Mouse (Mus musculus) right cerebral cortex, postnatal 10 days (tissue): ENCODE results near the gene Tmem143.
"Not testable (repeated sequence)": the region's sequence is repeated elsewhere in the genome, so short reads cannot be mapped to it uniquely, and the experiment has no call there.

Experiments used
- DNase-seq, 2 experiments: peaks; one replicate each; pipeline ENCODE4 v3.0.0; 2021; ENCODE audit warnings: low spot score in 2 of 2

Gene Tmem143

DNA sequence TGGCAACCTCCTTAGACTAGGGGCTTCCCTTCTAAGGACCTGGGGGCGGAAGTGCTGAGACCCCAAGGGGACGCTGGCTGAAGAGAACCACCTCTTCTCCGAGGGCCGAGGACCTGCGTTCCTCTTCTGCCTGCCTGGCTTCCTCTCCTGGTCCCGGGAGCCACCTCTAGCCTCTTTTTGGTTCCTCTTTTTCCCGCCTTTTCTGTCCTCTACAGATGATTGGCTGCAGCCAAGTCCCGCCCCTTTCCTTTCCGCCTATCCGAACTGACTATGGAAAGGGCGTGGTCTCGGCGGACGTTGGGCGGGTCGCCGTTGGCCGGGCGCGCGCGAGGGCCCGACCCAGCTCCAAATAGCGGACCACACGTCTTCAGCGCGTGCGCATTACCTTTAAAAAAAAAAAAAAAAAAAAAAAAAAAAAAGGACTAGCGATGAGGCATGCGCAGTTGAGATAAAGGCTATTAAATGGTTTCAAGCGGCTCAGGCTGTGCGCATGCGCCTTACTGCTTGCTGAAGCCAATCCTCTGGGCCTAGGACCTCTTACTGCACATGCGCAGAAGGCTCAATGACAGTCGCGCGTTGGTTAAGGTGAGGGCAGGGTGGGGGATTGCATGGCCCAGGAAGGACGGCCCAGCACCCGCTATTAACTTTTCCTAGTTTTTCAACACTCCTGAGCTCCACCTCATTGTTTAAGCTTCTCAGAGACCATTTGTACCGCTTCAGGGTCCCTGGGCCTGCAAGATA, at the start of gene Tmem143, which contains the start of gene Syngr4:
Gene Tmem143, plus strand, starts transcription at position 425 of the 741 bp plus-strand sequence.
Gene Syngr4, minus strand, starts transcription at position 198 of the 741 bp plus-strand sequence.
- peak; percentile 98 to 99 for DNase-seq

DNA sequence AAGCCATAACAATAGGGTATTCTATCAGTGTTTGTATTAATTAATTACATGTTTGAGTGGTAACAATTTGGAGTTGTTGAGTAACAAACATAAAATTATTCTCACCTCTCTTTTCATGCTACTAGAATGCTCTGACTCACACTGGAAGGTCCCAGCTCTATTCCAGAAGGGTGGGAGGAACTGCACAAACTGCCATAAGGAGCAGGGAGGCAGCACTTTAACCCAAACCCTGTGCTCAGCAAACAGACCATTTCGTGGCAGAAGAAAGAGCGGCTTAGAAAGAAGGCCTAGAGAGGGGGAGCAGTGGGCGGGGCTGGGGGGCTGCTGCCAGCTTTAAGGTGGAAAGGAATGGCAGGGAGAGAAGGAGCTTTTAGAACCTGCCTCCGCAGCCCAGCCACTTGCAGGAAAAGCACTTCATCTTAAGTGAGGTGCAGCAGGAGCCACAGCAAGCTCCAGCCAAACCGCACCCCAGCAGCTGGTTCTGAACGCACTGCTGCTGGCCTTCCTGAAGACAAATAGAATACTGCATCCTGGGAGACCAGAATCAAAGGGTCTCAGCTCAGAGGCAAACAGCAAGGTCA, 48.2 kb upstream of the Tmem143 start:
- DNase-seq, result no peak

DNA sequence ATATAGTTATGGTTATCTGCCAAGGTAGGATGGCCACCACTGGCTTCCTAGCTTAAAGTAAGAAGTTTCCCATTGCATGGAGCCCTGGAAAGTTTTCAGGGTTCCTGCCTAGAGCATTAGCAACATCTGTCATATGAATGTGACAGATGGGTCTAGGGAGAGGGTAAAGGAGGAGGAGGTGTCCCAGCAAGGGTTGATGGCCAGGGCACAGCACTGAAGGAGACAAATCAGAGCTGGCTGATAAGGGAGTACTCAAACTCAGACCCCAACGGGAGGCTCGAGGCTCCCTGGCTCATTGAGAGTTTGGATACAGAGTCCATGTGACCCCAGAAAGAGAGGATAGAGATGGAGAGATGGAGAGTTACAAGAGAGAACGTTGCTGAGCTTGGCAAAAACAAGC, 46.1 kb upstream of the Tmem143 start:
- DNase-seq, result no peak

DNA sequence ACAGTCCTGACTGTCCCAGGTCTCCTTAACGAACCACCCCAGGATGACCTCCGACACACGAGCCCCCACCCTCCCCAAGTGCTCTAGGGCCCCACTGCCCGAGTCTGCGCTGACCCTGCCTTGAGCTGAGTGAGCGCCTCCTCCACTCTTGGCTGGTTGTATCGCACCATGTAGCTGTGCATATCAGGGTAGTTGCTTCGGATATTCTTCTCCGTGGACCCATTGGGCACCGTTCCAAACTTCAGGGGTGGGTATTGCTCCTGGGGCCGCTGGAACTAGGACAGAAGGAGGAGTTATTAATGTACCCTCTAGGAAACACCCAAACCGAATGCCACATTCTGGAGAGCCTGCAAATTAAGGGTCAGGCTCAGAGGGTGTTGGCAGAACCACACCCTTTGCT, 43.7 kb upstream of the Tmem143 start:
- DNase-seq, result no peak

DNA sequence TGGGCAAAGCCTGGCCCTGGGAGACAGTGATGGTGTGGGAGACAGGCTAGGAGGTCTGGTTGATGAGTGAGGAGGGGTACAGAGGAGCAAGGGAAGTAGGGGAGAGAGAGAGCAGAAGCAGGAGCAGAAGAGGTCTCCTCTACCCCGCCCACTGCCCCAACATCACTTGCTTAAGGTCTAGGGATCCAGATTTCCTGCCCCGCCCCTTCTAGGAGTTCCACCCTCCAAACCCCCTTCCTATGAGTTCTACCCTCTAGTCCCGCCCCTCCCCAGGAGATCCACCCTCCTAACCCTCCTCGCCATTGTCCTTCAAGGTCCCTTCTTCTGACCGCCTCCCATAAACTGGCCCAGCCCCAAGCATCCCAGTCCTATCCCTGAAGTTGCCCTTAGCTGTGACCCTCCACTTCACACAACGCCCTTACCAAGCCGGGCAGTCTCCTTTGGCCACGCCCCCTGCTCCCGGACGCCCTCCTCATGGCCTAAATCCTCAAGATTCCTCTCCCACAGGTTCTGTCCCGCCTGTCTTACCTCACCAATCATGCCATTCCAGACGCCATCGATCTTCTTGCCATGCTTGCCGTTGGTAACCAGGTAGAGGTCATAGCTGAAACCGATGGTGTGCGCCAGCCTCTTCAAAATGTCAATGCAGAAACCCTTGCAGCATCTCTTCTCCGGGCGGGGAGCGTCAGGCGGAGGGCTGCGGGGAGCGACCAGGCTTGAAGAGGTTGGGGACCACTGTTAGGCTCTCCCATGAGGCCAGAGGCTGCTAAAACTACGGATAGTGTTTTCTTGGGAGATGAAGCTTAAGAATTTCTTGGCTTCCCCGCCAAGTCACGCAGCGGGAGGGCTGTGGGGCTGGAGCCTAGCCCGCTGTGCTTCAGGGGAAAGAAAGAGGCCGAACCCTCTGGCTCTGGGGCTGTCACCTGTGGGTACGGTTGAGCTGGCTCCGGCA, 39.5 kb upstream of the Tmem143 start:
- DNase-seq, result peak in 1 of 2 experiments; percentile 36

DNA sequence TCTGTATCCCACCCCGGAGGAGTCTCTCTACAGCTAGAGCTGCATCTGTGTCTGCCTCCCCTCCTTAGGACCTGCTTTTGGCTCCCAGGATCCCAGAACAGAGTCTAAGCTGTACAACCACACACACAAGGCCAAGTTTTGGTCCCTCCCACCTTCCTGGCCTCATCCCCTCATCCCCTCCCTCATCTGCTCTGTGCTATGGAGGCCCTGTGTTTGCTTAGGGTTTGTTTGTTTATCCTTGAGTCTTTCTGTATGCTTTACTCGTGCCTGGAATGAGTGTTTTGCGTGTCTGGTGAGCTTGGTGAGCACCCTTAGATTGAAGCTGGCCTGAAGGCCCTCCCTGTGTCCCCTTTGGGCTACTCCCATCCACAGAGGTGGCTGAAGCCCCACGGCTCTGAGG, 37.7 kb upstream of the Tmem143 start:
- DNase-seq, result no peak

DNA sequence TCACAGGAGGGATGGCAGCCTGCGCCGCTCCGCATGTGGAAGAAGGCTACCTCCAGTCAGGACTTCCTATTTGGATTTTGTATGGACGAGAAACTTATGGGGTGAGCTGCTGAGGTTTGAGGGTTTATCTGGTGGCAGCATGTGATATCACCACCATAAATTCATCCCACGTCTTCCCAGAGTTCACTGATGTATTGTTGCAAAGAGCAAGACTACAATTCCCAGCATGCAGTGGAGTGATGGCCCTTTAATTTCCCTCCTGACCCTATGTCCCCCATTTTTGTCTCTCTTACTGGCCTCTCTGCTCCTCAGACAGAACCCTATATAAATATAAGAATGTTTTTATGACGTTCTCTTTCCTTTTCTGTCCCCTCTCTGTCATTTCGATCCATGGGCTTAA, 33.9 kb upstream of the Tmem143 start:
- no peak for DNase-seq

DNA sequence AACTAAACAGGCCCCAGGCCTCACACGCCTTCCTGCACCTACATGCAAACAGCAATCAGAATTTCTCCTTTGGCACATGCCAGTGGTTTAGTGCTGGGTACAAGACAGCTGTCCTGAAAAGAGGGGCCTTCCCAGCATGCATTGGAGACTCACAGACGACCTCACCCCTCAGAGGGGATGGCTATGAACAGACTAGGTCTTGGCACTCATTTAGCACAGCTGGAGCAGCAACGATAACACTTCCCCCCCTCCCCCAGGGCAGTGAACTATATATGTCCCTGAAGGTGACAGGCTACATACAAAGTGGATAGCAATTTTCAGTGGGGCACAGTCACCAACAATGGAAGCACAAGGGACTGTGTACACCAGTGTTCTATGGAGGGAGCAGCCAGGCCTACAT, 32.3 kb upstream of the Tmem143 start:
- DNase-seq, result no peak

DNA sequence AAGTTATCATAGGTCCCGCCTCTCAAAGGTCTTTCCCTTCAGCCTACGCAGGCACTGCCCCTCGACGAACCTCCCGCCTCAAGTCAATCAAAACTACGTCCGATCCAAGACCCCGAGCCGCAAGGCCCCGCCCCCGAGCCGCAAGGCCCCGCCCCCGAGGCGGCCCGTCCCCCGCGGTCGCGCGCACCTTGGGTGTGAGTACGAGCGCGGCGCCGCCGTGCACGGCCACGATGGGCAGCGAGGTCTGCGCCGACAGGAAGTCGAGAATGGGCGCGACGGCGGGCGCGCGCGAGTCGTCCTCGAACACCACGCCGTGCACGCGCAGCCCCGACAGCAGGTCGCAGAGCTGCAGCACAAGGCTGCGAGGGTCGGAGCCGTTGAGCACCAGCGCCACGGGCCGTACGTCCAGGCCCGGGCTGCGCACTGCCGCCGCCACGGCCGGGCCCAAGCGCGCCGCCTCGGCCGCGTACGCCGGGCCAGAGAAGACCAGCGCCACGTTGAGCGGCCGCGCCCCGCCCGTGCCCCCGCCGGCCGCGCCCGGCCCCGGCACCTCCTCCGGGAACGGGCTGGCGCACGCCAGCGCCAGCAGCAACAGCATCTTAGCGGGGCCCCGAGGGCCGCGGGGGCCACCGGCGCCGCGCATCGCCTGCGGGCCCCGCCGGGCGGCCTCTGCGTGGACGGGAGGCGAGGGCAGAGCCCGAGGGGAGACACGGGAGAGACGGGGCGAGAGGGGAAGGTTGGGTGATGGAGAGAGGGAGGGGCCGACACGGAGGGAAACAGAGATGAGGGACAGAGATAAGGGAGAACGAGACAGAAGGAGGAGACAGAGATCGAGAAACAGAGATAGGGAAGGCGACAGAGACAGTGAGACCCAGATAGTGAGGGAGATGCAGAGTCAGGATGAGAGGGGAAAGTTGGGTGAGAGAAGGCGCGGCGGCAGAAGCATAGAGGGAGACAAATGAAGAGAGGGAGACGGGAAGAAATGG, 30.5 kb upstream of the Tmem143 start:
- DNase-seq, result peak; percentile 94

DNA sequence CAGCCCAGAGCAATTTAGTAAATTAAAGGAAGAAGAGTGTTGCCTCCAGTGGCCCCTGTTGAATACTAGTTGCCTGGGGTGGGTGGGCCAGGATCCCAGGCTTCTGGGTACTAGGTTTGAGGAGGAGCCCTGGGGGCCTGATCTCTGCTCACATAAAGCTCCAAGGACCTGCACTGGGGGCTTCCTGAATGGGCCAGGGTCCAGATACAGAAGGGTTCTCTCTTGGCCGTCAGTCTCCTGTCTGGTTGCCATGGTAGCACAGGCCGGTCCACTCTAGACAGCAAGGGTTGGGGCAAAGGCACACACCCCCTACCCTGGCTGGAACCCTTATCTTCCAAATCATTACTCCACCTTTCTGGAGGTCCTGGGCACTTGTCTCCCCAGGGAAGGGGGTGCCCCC, 28.9 kb upstream of the Tmem143 start:
- DNase-seq, result peak; percentile 38 to 63

DNA sequence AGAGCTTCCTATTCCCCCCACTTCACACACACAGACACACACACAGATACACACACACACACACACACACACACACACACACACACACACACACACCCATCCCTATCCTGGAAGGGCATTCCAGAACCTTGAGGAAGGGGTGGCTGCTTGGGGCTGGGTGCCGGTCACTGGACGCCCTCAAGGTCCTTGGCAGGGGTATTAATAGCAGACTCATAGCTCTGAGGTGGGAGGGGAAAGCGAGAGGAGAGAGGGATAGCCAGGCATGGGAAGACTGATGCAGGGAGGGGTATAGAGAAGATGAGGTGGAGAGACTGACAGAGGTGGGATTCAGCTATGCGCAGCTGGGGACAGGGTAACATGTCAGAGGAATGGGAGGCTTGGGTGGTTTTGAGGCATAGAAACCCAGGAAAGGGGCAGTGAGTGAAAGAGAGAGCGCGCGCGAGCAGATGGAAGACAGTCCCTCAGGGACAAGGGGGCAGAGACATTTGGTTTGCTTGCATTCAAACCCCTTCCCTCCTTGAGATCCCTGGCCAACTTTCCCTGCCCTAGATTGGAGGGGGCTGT, 27.6 kb upstream of the Tmem143 start:
- peak in 1 of 2 experiments; percentile 48 for DNase-seq

DNA sequence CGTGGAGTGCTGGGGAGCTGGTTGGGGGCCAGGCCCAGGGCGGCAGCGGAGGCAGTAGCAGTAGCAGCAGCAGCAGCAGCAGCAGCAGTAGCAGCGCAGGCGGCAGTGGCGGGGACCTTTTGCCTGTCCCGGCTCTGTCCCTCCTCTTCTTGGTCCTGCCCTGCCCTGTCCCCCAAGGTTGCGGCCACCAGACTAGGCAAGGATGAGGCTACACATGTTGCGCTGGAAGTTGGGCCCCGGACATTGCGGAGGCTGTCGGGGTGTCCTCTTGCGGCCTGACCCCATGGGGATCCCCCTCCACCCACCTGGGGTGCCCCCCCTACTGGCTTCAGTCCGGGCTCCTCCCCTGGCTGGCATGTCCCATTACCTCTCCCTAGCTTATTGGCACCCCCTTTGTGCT, 27.0 kb upstream of the Tmem143 start:
- peak; percentile 42 to 54 for DNase-seq

DNA sequence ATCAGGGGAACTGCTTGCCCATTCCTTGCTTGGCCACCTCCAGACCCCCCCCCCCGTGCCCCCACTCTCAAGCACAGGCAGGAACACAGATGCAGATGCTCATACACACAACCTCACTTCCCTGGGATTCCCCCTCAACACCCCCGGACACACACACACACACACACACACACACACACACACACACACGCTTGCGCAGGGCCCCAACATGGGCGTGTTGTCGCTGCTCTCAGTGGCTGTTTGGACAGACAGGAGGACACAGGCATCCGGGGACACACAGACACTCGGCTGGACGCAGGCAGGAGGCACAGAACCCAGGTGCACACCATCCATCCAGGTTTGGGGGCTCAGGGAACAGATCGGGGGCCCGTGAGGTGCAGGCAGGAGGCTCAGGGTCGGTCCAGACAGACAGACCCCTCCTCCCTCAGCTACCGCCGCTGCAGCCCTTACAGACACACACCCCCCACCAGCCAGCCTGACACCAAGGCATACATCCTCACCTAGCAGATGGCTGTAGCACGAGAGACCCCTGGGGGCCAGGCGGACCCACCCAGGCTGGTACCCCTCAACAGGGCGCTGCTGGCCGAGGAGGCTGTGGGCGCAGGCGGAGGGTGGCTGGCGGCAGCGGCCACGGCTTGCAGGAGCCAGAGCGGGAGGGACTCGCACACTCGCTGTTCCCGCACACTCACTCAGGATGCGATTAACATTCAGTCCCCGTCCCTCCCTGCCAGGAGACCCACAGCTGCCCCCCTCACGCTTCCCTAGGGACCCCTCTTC, 26.3 kb upstream of the Tmem143 start:
- DNase-seq, result peak; percentile 62 to 64

DNA sequence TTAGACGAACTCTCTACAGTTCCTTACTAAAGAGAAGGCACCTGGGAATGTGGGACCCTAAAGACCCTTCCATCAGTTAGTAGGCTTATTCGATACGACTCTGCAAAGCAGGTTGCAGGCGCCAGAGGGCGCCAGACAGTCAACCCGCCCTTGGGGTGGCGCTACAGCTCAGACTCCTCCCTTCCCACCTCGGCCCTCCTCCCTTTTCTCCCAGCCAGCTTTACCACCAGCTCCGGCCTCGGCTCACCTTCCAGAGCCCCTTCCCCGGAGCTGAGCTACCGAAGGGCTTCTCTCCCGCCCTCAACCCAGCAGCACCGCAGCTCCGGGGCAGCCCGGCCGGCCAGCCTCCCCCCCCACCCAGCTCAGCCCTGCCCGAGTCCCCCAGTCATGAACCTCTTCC, 24.1 kb upstream of the Tmem143 start, which contains the start of gene Kdelr1:
Gene Kdelr1, plus strand, starts transcription at position 149 of the 400 bp plus-strand sequence.
- peak; percentile 93 to 95 for DNase-seq

DNA sequence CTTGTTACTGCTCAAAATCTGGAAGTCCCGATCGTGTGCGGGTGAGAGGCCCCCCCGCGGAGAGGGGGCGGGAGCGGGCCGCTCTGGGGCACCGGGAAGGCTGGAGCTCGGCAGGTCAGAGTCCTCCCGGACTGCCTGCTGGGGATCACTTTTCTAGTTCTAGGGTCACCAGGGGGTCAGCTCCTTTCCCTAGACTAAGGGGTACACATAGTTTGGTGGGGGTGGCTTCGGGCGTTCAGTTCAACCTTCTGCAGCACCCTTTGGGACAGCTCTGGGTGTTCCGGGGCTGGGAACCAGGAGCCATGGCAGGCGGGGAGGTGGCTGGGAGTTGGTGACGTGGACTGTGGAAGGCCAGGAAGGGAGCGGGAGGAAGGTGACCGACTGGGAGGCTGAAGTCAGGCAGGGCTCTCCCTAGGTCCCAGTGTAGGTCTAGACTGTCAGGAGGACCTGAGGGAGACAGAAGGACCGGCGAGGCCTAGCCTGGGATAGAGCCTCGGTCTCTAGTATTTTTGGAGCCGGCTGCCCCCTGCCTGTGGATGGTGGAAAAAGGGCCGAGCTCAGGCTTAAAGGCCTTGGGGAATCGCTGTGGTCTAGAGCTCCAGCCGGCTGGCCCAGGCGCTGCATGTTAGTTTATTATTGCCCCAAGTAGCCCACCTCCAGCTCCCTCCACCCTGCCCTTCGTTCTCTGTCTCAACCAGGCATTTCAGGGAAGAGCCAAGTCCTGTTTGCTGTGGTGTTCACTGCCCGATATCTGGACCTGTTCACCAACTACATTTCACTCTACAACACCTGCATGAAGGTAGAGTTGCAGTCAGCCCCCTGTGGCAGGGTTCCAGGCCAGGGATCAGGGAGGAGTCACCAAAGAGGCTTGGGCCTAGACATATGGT, 23.4 kb upstream of the Tmem143 start:
- DNase-seq, result peak; percentile 63 to 64

DNA sequence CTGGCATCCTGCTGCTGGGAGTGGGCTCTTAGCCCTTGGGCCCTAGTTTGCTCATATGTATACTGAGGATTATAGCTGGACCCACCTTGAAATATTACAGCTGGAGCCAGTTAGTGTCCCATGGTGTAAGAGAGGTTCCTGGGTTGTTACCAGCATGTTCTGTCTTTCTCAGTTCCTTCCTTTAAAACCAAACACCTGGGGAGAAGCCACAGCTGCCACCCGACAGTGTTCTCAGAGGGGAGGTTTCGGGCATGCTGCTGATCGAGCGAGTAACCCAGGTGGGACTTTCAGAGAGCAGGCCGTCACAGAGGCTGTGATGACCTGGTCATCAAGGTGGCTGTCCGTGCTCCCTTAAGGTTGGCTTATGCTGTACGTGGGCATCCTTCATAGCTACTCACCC, 19.8 kb upstream of the Tmem143 start:
- no peak for DNase-seq

DNA sequence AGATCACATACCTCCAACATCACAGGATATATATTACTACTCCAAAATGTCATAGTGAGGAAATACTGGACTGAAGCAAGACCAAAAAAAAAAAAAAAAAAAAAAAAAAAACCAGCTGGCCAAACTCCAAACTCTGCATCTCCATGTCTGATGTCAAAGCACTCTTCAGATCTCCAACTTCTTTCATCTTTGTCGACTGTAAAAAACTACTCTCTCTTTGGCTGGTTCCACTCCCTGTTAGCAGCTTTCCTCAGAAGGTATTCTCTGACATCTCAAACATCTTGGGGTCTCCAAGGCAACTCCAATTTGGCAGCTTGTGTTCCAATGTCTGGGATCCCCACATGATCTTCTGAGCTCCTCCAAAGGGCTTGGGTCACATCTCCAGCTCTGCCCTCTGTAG, 18.5 kb upstream of the Tmem143 start, which contains the start of gene Grin2d:
Gene Grin2d, minus strand, starts transcription at position 101 of the 400 bp plus-strand sequence.
- not testable (repeated sequence) for DNase-seq

DNA sequence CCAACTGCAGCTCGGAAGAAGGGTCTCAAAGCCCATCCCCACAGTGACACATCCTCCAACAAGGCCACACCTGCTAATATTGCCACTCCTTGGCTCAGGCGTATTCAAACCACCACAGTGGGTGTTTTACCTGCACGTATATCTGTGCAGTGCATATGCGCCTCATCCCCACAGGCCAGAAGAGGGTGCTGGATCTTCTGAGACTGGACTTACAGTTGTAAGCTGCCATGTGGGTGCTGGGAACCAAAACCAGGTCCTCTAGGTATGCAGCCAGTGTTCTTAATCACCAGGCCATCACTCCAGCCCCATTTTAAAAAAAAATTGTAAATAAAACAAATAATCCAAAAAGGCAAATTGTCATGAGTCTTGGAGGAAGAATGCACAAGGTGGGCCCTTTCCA, 16.2 kb upstream of the Tmem143 start:
- DNase-seq, result no peak

DNA sequence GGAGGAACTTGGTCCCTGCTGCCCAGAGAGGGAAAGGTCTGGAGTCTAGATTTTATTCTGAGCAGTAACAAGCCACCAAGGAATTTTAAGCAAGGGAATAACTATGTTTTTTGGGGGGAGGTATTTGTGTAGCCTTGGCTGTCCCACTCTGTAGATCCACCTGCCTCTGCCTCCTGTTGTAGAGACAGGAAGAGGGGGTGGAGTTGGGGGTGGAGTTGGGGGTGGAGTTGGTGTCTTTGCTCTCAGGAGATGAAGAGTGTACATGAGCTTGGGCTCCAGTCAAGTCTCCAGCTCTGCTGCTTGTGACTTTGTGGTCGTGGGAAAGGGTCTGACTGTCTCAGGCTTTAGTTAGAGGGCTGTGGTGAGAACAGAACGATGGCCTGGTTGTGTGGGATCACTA, 15.7 kb upstream of the Tmem143 start:
- no peak for DNase-seq
